Mouse (Mus musculus): ENCODE measurements around the gene Krt77. TPM values are rescaled to one million over a fixed set of nuclear protein-coding genes. Genes with fewer than 3 reads are reported as not detected.

Krt77 gene
- 10 to 100 TPM in 1 of 2 experiments, 1 to 10 TPM in 1; 9.2 to 10.1 TPM for total RNA-seq (2021)

DNA sequence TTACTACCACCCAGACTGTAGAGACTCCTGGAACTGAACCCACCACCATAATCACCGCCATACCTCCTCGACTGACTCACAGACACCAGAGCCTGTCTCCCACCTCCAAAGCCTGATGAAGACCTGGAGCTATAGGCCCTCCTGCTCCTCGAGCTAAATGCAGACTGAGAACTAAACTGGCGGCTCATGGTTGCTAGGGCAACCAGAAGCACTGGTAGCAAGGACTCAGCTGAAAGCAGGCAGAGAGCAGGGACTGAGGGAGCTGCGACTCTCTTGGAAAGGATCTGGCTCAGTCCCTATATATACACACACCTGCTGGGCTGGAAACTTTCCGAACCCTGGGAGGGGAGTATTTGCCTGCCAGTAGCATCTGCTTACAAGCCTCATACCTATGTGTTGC, at the start of gene Krt77:
Gene Krt77 (minus strand): TSS at position 275 of the 400 bp plus-strand sequence.
- DNase-seq: peak; percentile 51 to 68

DNA sequence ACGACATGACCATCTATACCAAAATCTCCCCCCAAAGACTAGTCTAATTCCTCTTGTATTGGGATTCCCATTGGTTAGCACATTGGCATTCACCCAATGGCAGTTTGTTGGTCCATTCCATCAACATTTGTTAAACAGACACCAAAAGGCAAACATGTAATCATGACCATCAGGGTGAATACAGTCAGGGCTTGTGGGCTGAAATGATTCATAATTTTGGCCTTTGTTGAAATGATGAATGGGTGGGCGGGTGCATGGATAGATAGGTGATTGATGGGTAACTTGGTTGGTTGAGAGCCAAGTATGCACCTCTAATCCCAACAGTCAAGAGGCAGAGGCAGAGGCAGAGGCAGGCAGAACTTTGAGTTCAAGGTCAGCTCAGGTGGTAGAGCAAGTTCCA, 46.6 kb upstream of the Krt77 start:
- no peak for DNase-seq

DNA sequence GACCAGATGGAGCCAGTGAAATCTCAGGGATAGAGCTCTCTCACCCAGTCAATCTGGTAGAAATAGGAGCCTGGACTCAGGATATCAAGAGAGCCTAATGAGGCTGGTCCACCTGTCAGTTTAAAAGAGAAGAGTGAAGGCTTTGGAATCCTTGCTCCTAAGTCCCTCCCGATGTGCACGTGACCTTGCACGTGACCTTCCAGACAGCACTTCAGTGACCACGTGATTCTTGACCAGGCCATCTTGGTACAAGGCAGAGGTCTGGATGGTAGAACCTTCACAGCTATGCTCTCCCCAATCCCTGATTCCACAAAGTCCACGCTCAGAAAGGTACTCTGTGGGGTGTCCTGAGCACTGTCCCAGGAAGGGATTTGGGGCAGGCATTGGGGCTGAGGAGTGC, 35.3 kb upstream of the Krt77 start:
- DNase-seq: no peak

DNA sequence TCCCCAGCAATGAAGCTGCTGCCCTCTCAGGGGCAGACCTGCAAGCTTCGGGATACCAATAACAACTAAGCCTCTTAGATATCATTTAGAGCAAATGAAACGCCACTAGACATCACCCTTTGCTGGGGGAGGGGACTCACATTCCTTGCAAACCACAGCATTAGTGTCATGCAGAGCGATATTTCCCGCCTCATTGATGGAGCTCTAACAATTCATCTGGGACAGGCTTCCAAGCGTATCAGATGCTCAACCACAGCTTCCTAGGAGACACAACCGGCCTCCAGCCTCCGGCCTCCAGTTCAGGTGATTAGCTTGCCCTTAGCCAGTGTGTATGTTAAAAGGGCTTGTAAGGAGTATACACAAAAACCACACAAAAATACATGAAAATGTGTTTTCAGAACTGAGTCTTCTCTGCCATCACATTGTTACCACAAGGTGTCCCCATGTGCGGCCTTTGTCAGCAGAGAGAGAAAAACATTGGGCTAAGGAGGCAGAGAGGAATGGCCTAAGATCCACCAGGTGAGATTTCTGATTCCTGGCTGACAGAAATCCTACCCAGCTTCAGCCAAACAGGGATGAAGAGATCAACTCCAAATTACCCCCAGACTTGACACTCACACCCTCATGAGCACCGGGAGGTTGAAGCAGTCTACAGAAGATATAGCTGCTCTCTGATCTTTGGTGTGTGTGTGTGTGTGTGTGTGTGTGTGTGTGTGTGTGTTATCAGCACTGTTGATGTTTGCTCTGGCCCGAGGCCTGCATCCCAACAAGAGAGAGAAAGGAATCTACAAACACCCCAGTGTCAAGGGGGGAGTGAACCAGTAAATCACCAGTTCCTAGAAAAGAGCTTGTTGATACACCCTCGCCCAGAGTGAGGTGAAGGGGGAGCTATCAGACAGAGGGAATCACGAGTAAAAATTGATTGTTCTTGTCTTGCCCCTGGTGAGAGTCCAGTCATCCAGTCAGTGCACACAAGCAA, 33.0 kb upstream of the Krt77 start:
- no peak for DNase-seq

DNA sequence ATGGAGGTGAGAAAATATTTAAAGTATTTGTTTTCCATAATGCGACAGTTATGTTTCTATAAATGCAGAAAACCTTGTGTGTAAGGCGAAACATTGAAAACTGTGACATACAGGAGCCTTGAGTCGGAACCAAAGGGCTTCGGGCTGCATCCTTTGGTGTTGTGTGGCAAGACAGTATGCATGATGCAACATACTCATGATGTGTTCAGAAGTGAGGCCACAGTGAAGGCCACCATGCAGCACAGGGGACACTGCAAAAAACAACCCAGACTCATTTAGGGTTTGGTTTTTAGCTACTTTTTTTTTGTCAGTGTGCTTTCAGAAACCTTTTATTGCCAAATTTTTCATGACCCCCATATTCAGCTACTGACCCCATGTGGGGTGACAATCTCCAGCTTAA, 25.7 kb upstream of the Krt77 start:
- DNase-seq: no peak

DNA sequence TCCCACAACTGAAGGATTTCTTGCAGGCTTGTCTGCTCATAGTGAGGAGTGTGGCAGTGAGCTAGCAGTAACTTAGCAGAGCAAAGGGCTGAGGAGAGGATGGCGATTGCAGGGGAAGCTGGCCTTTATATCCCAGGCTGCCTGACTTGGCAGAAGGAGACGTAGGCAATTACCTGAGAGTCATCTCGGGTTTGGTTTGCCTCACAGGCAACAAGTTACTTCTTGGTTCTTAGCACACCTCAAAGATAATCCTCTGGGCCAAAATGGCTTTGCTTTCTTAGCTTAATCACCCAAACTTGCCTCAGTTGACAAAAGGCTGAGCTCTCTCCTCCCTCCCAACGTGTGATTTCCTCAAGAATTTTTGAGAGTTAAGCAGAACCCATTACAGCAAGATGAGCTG, 23.3 kb upstream of the Krt77 start, which contains the start of gene Krt76:
Gene Krt76 (minus strand): TSS at position 101 of the 400 bp plus-strand sequence.
- no peak for DNase-seq

DNA sequence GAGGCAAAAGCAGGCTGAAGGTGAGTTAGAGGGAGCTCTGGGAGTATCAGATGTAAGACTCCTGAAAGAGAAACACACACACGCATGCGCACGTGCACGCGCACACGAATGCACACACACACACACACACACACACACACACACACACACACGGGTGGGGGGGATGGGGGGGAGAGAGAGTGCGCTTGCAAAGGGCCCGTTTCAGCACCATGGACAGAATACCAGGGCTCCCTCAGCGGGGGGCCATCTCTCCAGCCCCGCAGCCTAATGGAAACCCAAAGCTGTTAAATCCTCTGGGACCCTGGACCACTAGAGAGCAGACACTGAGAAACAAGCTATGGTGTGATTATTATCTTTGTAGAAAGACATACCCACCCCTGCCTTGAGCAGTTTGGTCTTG, 10.3 kb upstream of the Krt77 start:
- DNase-seq: no peak

DNA sequence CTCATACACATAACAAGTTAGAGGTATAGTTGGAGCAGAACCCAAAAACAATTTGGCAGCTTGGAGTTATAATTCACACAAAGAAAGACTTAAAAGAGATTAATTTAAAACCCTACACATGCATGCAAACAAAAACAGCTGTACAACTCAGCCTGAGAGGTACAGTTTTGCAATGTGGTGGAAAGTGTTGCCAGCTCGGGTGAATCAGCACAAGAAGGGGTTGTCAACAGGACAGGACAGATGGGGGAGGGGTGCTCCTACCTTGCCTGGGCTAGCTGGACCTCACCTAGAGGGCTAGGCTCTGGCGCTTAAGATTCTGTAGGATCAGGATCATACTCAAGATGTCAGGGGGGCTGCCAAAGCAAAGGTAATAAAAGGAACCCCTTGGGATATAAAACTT, 8.5 kb upstream of the Krt77 start:
- DNase-seq: no peak

DNA sequence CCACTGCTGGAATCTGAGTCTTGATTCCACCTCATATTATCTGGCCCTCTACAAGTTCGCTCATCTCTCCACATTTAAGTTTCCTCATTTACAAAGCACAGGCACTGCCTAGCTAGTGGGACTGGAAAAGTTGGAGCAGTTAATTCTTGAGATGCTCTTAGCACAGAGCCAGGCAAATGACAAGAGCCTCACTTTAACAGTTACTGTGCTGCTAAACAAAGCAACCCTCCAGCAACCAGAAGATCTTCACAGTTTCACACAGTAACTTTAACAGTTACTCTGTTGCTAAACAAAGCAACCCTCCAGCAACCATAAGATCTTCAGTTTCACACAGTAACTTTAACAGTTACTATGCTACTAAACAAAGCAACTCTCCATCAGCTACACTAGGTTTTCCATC, 4.9 kb upstream of the Krt77 start:
- DNase-seq: no peak

DNA sequence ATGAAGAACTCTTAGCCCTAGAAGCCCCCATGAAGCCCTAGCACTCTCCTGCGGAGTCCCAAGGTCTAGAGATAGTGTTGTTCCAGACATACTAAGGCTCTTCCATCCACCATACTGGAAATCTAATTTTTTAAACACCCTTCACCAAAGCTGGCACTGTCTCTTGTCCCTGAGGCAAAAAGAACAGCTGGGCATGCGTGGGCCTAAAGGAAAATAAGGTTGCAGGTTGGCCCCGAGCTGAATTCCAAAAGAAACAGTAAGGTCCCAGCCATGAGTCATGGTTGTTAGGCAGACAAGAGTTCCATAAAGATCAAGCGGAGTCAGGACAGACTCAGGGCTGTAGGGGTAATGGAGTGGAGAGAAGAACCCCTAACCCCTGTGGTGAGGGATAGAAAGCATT, 3.7 kb upstream of the Krt77 start:
- DNase-seq: no peak

DNA sequence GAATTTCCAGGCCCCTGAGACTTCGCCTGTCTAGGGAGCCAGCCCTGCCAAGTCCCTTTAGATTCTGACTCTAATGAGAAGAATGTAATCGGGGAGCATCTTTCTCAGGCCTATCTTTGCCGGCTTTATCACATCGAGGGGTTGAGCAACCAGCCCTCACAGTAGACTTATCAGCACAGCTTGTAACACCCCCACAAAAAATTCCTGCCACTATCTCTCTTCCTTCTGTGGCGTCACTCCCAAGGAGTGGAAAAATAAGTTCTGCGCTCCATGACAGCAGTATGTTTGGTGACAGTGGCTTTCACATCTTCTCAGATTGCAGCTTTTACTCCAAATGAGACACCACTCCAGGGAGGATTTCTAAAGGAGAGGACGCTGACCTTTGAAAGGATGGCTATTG, 2.8 kb downstream of the Krt77 start:
- DNase-seq: peak in 1 of 2 experiments; percentile 14

DNA sequence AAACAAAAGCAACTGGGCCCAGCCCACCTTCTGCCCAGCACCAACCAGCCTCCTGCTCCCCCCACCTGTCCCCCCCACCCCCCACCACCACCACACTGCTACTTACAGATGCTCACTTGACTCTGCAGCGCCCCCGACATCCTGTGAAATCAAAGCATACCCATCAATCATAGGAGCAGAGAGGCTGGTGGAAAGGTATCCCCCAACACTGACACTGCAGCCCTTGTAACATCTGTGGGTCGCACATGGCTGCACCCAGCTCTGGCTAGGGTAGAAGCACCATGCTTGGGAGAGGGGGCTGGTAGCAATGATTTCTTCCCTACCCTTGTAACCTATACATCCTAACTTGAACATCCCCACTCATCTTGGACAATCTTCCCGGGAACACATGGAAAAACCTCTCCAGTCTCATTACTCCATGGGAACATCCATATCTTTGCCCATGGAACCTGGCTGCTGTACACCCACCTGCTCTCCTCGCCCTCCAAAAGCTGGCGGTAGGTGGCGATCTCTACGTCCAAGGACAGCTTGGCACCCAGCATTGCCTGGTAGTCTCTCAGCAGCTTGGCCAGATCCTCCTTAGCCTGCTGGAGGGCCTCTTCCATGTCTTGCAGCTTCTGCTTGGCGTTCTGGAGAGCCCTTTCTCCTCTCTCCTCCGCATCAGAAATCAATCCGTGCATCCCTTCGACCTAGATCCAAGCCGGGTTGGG, 8.9 kb downstream of the Krt77 start:
- DNase-seq: no peak

DNA sequence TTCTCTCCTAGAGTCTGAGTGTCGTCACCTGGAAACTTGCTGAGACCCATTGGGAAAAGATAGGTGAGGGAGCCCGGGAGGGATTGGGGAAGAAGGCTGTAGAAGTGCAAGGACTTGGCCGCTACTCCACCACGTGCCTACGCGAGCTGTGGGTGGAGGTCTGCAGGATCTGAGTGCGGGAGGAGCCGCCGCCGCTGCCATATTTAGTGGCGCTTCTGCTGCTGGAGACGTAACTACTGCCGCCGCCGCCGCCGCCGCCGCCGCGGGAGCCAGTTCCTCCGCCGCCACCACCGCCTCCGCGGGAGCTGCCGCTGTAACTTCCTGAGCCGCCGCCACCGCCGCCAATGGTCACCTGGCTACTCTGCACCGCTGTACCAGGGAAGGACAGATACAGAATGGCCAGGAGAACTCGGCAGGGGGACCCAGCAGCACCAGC, 9.8 kb downstream of the Krt77 start:
- peak; percentile 40 to 50 for DNase-seq

DNA sequence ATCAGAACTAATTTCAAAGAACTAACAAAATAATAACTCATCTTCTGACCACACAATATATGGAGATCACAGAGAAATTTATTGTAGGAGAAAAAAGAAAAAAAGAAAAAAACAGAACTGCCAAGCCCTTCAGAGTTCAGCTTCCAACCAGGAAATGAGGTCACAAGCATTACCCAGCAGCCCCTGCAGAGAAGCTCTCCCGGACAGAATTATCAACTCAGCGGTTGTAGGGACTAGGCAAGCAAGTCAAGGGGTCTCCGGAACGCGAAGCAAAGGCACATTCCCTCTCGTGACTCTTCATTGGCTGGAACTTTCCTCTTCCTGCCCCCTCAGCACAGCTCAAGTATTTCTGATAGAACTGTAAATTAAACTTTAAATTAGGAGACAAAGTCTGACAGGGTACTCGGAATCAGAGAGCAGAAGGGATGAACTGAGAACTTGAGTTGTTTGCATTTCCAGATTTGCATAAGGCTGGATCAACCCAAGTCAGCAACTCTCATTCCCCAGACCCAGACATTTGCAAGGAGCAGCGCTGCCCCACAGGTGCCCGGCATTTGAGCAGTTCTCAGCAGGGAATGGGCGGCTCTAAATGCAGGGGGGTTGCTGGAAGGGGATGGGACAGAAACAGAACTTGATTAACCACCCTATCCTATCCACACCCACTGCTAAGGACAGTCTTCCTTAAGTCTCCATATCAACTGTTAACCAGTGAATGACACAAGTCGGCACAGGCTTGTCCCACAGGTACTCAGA, 10.7 kb downstream of the Krt77 start:
- no peak for DNase-seq

DNA sequence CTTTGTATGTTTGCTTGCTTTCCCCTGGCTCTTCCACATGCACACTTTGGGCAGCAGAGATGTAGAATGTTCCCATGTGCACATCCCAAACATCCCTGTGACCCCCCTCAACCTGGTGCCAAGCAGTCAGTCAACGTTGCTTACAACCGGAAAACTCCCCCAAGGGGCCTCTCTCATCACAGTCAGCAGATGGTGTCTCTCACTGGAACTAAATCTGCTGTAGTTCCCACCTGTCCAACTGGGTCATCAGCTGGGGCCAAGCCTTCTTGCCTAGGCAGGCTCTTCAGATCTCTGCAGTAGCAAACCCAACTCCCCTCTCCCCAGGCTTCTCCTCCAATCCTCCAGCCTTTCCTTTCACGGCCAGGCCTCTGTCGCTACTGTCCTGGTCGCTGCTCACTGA, 12.8 kb downstream of the Krt77 start:
- no peak for DNase-seq

DNA sequence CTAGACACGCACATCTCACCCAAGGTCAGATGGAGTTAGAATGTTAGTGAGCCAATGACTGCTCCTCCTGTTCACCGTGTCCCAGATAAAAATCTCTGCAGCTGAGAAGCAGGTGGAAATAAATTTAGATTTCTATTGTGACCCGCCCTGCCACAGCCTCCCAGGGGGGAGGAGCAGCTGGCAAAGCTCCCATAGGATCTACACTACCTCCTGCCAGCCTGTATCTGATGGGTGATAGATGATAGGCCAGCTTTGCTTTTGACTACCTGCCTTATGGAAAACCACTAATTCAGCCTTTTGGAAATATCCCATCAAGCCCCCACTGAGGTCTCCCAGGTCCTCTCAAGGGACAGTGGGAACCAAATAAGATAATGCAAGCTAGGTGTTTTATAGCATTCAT, 13.8 kb downstream of the Krt77 start:
- DNase-seq: no peak

DNA sequence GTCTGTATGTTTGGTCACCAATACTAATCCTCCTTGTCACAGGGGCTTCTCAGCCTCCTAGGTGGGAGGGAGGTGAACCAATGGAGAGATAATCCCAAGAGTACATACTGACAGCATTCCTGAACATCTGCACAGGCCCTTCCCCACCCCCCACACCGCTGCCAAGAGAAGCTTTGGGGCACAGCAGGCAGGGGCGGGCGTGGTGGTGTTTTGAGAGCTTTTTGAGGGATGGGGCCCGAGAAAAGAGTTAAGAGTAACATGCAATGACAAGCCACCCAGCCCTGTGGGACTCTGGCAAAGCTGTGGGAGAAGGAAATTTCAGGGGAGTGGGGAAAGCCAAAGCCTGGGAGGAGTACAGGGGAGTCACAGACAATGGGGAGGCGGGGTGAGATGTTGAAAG, 15.2 kb downstream of the Krt77 start:
- DNase-seq: no peak

DNA sequence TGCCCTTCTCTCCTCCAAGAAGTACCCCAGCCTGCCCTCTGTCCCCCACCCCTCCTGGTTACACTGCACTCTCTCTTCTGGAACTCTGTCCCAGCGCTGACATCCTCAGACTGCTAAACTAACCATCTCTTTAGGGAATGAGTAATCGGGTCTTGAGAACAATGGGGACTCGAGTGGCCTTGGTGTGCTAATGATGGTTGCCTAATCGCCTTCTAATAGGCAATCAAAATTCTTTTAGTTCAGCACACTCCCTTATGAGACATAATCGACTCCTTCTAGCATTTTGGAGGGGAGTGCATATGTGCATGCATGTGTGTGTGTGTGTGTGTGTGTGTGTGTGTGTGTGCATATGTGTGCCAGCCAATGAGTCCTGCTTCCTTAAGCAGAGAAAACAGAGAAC, 16.9 kb downstream of the Krt77 start:
- DNase-seq: no peak

DNA sequence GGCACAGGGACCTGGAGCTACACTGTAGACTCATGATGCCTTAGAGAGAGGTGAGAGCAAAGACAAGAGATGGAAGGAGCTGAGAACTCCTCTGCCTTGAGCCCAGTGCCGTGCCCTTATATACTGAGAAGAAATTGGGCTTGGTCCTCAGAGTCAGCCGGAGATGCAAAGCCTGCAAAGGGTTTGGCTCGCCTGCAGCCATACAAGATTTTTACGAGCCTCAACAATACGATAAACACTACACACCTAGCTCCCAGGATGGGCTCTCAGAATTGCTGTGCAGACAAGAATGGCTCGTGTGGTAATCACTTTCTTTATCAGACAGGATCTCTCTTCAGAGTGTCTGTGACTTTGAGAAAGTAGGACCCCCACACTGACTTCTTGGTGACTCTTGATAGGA, 18.8 kb downstream of the Krt77 start, which contains the start of gene Krt1:
Gene Krt1 (minus strand): TSS at position 101 of the 400 bp plus-strand sequence.
- no peak for DNase-seq

DNA sequence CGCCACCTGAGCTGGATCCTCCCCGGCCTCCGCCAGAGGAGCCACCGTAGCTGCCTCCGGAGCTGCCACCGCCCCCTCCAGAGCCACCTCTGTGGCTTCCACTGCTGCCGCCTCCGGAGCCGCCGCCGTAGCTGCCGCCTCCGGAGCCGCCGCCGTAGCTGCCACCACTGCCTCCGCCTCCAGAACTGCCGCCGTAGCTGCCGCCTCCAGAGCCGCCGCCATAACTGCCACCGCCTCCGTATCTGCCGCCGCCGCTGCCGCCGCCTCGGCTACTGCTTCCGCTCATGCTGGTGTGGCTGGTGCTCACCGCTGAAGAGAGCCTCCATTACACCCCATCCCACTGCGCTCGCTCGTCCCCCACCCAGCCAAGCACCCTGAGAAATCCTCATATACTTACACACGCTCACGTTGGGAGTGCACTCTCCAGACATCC, 23.5 kb downstream of the Krt77 start:
- peak; percentile 52 to 54 for DNase-seq

DNA sequence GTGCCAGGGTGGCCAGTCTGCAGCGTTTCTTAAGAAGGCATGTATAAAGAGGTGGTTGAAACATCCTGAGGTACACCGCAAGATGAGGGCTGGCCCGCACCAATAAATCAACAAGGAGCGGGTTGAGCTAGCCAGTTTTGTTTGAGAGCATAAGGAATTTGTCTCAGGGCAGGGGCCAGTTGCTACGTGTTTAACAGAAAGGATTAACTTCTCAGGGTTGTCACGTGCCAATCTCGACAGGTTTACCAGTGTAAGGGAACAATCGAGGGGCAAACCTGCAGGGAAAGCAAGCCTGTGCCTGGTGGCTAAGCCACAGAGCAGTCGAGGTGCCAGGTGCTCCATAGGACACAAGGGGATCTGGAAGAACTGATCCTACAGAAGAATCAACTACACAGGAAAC, 26.3 kb downstream of the Krt77 start:
- DNase-seq: no peak

DNA sequence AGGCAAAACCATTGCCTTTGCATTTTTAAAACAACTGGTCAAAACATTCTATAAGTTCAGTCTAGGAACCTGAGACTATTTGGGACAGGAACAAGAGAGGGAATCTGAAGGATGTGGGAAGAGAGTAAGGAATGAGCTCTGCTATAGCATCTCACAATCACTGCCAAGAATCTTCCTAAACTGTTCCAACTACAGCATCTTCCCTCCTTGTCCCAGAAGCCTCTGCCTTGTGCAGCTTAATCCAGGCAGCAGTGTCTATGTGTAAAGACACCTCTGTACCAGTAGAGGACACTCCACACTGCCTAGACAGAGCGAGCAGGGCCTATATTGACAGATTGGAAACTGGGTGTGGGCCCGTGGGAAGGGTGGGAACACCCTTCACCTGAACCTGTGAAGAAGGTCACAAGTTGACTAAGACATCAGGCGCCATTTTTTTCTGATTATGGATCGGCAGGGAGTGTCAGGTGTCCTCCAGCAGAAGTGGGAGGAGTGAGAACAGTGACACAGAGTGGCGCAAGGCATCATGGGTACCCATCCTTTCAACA, 34.6 kb downstream of the Krt77 start:
- no peak for DNase-seq
